Mouse (Mus musculus) NIH3T3 (cell line): ENCODE data around the gene Pan3.

Experiments used
- DNase-seq: peaks from one replicate; pipeline ENCODE4 v3.0.0-alpha.2; 2012; ENCODE audit warnings: low read depth

Gene Pan3

DNA sequence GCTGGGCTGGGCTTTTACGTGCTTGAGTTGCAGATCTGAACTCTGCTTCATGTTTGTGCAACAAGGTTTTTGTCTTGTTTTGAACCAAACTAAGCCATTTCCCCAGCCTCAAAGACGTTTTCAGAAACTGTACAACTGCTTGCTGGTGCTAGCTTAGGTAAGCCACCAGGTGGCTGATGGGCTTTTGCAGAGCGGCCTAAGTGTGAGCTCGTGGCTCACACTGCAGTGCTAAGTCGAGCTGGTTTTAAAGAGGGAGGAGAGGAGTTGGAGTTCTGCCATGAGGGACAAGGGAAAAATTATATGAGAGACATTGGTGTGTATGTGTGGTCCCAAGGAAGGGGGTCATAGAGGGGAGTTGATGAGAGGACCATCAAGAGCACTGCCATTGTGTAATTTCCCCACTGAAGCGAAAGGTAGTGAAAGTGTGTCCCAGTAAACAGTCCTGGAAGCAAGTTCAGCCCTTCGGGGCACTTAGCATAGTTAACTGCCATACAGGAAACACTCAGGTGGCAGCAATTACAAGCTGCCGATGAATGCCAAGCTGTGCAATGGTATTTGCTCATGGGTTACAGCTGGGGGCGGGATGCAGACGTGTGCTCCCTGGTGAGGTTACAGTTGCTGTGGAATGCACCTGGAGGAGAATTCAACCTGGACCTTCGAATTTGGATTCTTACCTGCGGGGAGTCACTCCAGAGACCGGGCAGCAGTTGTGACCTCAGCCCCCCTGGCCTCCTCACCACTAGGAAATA is 122.1 kb downstream of the Pan3 start:
- no peak for DNase-seq

DNA sequence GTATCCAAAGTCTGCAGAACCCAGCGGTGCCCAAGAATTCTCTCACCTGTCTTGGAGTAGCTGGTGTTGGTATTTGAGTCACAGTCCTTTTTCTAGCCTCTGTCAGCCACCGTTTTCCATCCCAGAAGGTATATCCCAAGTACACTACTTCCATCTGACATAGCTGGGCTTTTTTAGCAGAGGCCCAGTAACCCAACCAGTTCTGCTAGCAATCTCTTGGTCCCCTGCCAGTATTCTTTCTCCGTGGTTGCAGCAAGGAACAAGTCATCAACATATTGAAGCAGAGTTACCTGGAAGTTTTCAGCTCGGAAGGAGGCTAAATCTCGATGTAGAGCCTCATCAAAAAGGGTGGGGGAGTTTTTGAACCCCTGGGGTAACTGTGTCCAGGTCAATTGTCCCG is 127.7 kb downstream of the Pan3 start:
- DNase-seq = peak; percentile 52

DNA sequence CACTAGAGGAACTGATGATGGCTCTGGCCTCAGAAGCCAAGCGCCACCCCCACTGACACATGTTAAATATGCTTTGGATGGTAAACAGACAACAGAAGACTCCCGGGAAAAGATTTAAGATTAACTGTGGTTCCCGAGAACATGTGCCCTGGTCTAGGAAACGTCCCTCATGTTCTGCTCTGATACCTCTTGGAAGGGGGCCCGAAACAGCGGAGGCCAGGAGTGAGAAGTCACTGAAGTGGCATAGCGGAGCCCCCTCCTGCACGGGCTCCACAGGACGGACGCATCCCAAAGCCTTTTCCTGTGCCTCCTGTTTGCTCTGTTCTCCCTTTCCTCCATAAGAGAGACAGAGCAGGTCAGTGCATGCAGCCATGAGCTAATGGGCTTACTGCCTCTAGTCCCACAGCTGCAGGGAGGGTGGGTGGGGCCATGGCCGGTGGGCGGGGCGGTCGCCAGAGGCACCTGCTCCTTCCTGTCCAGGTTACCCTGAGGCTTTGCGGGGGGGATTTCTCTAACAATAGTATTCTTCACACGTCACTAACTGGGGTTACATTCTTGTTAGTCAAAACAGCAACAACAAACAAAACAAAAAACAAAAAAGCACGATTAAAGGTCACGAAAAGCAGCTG is 133.7 kb downstream of the Pan3 start:
- DNase-seq = no peak

DNA sequence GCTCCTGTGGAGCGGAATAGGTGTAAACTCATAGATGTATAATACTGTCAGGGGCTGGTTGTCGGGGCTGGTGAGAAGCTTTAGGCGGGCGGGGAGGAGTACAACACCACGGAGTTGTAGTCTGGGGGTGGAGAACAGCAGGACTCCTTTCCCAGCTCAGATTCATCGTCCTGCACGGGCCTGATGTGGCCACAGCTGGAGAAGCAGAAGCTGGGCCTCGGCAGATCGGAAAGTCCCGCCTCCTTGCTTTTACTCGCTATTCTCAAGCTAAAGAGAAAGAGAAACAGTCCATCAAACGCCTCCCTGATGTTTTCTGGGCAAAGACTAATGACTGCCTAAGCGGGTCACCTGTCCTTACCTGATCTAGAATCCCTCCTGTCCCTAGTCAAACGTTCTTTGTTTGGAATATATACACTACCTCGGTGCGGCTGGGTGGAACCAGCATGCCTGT is 134.2 kb downstream of the Pan3 start:
- no peak for DNase-seq

DNA sequence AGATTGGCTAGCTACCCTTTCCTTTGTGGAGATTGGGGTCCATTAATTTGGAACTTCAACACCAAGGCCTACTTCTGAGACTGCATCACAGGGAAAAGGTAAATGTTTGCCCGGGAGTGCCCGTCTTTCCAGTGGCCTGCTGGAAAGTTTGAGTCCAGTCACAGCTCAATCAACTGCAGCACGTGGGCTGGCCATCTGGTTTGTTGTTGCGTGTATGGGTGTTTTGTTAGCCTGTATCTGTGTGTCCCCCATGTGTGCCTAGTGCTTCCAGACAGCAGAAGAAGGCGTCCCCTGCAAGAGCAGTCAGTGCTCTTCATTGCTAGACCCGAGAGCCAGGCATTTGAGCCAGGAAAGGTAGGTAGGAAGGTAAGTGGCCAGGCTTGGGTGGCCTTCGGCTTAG is 135.5 kb downstream of the Pan3 start:
- DNase-seq = no peak

DNA sequence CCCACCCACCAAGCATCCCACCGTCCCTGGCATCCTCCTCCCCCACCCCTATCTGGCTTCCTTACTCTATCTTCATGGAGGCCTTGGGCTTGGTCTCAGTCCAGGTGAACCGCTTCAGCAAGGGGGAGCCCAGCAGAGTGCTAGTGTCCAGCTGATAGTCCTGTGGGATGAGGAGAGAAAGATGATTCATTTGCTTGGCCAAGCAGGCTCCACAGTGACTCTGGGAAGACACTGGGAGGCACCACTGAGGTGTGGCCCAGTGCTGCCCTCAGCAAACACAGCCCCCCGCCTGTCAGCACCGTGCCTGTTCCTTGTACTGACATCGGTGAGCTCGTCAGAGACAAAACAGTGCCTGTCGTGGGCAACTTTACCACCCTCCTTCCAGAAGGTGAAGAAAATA is 136.4 kb downstream of the Pan3 start:
- DNase-seq = no peak

DNA sequence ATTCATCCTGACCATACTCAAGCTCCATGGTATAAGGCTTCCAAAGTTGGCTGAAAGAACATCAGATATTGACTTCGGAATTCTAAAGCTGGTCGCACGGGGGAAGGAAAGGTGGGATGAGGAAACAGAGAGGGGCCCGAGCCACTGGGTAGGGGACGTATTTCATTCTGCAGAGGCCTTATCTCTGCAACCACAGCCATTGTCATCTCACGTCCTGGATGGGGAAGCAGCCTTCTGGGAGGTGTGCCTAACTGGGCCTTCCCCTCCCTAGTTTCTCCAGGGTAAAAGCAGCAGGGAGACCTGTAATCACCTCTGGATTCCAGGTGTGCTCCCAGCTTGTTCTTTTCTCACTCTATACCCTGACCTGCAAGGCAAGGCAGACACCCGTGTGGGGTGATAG is 142.7 kb downstream of the Pan3 start:
- DNase-seq = no peak

DNA sequence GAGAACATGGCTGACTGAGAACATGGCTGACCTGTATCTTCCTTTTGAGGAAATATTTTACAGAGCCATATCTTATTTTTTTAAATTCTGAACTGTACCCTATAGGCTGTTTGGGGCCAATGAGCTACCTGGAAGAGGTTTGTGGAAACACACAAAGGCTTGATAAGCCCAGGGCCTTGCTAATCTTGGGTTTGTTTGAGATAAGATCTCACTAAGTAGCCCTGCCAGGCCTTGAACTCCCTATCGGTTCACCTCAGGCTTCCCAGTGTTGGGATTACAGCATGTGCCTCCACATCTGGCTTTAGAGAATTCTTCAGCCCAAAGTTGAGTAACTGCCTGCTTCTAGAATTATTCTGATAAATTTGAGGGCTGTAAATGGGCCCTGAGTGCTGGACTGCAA is 143.6 kb downstream of the Pan3 start:
- no peak for DNase-seq

DNA sequence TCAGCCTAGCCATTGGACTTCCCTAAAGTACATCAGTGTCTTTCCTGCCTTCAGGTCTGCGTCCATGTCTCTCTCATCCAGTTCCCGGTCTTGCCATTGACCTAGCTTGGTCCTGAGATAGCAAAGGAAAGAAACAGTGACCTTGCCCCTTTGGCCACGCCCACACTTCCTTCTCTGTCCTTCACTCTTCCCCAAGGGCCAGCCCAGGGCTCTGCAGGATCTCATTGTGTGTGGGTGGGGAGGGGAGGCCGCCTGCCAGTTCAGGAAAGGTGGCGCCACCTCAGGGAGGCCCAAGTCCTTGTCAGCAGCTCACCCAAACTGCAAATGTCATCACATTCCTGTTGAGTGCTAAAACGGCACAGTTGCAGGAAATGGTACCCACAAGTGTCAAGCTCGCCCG is 144.6 kb downstream of the Pan3 start:
- no peak for DNase-seq

DNA sequence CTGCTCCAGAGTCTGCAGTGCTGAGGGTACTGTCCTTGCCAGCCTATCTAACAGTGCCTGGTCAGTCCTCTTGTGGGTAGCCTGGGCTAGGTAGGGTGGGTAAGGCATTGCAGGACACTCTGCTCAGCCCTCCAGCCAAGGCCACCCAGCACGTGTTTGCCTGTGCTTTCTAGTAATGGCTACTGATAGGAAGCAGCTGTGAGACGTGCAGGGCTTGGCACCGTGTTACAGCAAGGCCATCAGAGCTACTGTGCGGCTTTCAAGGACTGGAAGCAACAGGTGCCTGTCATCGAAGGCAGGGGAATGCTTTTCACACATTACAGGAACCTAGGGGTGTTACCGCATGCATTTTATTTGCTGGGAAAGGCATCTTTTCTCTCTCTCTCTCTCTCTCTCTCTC is 147.0 kb downstream of the Pan3 start:
- DNase-seq = no peak

DNA sequence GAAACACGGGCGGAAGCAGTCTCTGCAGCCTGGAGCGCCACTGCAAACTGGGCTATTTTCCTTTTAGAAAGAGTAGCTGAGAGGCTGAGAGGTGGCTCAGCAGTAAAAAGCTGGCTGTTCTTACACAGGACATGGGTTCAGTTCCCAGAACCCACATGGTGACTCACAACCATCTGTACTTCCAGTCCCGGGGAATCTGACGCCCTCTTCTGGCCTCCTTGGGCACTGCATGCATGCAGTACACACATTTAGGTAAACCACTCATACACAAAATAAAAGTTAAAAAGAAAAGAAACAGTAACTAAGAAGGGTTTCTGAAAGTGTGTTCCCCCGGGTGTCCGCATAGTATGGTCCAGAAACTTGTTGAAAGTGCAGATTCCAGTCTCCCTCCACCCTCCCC is 149.2 kb downstream of the Pan3 start:
- no peak for DNase-seq

DNA sequence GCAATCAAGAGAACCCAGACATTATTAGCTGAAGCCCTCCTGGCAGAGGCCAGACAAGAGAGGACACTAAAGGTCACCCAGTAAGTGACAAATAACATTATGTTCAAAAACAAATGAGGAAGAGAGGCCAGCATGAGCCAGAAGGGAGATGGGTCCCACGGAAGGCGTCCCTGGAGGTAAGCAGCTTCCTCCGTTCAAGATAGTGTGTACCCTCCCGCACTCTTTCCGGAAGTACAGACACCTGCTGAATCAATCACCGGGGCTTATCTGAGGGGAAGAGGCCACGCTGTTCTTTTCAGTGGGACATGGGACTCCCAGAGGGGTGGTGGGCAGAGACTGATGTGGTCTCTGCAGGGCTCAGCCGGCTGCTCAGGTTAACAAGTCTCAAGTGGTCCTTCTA is 149.7 kb downstream of the Pan3 start:
- no peak for DNase-seq

DNA sequence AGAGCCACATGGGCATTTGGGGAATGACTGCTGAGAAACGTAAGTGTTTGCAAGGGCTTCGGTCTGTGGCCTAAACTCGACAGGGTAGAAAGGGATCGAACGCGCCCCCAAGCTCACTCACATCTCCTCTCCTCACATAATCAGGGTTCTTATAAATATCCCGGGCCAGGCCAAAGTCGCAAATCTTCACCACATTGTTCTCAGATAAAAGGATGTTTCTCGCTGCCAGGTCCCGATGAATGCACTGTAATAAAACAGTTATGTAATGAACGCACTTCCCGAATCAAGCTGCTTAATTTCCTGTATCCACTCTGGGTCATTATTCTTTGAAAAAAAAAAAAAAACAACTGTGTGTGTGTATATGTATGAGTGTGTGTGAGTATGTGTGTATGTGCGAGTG is 150.2 kb downstream of the Pan3 start:
- DNase-seq = no peak

DNA sequence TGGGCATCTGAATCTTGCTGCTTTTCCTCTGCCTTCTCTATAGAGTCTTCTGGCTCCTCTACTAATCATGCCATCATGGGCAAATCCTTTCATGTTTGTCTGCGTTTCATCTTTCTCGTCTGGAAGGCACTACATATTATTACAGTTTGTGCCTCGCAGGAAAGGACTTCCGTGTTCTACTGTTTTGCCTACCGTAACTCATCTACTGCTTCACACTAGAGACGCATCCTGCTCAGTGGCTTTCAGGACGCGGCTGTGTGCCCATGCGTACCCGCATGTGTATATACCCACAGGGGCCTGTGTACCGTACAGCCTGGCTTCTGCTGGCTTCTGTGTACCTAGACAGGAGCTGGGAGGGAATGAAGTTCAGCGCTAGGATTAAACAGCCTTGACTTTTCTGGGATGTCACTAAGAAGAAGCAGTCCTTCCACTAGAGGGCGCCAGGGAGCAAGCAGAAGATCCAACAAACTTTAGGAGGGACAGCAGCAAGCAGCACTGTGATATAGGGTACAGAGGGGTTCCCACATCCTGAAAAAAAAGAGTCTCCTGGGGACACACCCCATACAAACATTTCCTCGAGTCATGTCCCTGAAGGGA is 153.8 kb downstream of the Pan3 start:
- peak; percentile 87 for DNase-seq

DNA sequence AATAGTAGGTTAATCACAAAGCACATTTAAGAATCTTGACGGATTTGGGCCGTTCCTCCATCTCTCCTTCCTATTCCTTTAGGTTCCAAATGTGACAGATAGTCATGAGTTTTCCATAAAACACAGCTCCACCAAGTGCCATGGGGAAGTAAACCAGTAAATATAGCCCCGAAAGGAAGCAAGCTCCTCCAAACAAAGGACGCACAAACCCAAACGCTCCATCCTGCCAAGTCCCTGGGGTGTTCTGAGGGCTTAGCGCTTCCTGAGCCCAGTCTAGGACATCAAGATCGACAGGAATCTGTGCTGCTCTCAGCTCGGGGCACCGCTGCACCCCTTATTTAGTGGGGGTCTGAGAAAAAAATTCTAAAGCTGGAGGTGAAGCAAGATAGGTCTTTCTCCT is 154.7 kb downstream of the Pan3 start:
- DNase-seq = no peak

DNA sequence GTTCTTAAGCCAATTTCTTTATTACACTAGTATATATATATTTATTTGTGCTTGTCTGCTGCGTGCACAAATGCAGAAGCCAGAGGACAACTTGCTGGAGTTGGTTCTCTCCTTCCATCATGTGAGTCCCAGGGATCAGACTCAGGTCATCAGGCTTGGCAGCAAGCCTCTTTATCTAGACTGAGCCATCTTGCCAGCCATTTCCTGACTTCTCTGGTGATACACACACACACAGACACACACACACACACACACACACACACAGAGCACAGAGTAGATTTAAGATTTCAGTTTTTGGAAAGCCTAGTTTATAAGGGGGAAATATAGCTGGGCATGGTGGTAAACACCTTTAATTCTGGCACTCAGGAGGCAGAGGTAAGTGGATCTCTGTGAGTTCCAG is 155.1 kb downstream of the Pan3 start:
- DNase-seq = peak; percentile 14

DNA sequence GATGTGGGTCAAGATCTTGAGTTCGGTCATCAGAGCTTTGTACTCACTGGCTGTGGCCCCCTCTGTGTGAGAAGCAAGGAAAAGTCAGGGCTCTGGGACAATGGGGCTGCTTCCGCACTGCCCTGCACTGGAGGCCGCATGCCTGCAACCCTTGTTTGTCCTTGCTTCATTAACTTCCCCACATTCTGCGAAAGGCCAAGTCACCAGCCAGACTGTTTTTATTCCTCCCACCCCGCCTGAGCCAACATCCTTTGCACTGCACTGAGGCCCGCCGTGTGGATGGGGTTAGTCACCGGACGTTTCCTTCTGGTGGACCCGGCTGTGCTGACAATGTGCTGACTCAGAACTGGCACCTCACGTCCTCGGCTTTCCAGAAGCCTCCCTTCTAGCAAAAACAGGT is 159.9 kb downstream of the Pan3 start:
- peak; percentile 77 for DNase-seq

DNA sequence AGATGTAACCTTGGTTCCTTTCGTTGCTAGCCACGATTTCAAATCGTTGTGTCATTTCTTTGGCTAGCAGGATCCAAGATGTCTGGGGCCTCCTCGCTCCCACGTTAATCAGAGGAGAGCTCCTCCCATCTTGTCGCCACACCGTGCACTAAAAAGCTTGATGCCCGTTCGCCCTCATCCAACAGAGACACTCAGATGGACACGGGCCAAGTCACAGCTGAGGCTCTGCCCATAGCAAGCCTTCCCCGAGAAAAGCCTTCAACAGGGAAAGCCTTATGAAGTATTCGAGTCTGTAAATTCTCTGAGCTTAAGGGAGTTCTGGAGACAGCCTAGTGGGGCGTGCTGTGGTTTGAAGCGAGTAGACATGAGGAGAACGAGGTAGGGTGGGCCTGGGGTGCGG is 167.9 kb downstream of the Pan3 start:
- DNase-seq = no peak
